Mouse (Mus musculus) liver, adult 2 months (tissue): Measurements from ENCODE around the gene Cybc1.

ENCODE experiments used
- CTCF ChIP-seq: fragments of 200-500 bp; IDR thresholded peaks from 2 replicates; pipeline ENCODE4 v1.5.1; 2011; ENCODE audit warnings: low read depth, low read length, control low read depth
- POLR2A ChIP-seq: fragments of 200-500 bp; IDR thresholded peaks from 2 replicates; pipeline ENCODE4 v1.6.1; 2011; ENCODE audit warnings: low read length, control low read depth; ENCODE audit not compliant: insufficient read depth; ENCODE audit errors: extremely low read depth

DNA sequence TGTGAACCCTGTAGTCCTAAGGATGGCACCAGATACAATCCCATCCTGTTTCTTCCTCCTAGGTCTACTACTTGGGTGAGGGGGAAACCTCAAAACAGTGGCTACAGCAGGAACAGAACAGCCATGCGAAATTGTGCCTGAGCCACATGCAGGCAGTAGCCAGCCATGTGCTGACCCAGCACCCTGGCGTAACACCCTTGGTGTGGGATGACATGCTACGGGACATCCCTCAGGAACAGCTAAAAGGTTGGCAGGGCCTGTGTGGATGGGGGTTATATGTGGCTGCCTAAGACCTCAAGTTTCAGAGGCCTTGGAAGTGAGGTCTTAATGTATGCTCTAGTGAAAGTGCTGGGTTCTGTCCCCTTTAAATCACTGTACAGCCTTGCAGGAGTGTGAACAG, 12.3 kb downstream of the Cybc1 start:
- TF ChIP-seq CTCF (no peak), POLR2A (no peak)
